Mouse (Mus musculus): ENCODE results near the gene Gas7. TPM values are rescaled to one million over a fixed set of nuclear protein-coding genes. Genes with fewer than 3 reads are reported as not detected.

Gas7 gene
- polyA plus RNA-seq, 1 experiment: 2.1 TPM

DNA sequence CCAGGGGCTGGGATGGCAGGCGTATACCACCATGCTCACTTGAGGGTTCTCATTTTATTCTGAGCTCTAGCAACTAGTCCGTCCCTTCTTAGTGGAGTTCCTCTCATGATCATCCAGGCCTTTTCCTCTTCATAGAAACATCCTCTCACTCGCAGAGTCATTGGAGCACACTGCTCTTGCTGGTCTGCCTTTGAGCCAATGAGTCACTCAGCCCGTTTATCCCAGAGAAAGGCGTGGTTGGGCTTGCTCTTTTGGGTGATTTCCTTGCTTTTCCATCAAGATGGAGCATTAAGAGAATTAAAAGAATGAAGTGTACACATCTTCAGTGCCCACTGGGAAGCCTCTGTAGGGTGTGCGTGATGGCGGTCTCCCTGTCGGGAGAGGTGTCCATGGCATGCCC is 206.2 kb downstream of the Gas7 start:
- TF ChIP-seq CTCF (IDR thresholded peaks at IDR 0.05; ENCODE audit: extremely low read depth, insufficient read length, insufficient replicate concordance, low read depth, low read length) (no peak), POLR2A (IDR thresholded peaks at IDR 0.05; ENCODE audit: low read depth, low read length) (no peak)
- H3K36me3 ChIP-seq (ENCODE audit: control insufficient read depth, insufficient read depth, low read length): no peaks in the 10 kb centered on the region
- H3K4me3 ChIP-seq (ENCODE audit: low read depth, low read length): no peak overlapping the region
- no peaks in the 10 kb centered on the region for H3K27me3 ChIP-seq (ENCODE audit: control insufficient read depth, insufficient read depth, low read length)
- H3K27ac ChIP-seq (ENCODE audit: insufficient read depth, low read depth, low read length): no peak overlapping the region
- 83% methylated on average over 8 of the region's 8 CpGs for WGBS
- no peaks in the 10 kb centered on the region for H3K4me1 ChIP-seq (ENCODE audit: control insufficient read depth, insufficient read depth, insufficient read length, low read length)

DNA sequence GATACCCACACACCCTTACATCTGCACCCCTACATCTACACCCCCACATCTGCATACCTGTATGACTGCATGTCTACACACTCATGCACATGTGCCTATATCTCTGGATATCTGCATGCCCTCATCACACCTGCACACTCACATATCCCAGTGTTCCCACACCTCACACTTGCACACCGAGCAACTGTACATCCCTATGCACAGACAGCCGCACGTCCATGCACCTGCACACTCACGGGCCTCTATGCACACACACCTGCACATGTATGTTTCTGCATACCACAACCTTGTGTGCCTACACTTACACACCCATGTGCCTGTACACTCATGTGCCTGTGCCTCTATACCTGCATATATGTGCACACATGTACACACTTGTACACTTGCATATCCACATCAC is 208.2 kb downstream of the Gas7 start:
- no peak for TF ChIP-seq POLR2A (IDR thresholded peaks at IDR 0.05; ENCODE audit: low read depth, low read length)
- TF ChIP-seq CTCF (IDR thresholded peaks at IDR 0.05; ENCODE audit: extremely low read depth, insufficient read length, insufficient replicate concordance, low read depth, low read length): no peak
- Histone ChIP-seq H3K4me1 (ENCODE audit: control insufficient read depth, insufficient read depth, insufficient read length, low read length) (0 out of 2 replicates have a peak, but pooled peaks cover 2% of the 10 kb centered on the region), H3K4me3 (ENCODE audit: low read depth, low read length) (no peak overlapping the region), H3K27ac (ENCODE audit: insufficient read depth, low read depth, low read length) (no peak overlapping the region), H3K27me3 (ENCODE audit: control insufficient read depth, insufficient read depth, low read length) (no peaks in the 10 kb centered on the region), H3K36me3 (ENCODE audit: control insufficient read depth, insufficient read depth, low read length) (no peaks in the 10 kb centered on the region)
- 91% methylated on average over 4 of the region's 4 CpGs for WGBS

DNA sequence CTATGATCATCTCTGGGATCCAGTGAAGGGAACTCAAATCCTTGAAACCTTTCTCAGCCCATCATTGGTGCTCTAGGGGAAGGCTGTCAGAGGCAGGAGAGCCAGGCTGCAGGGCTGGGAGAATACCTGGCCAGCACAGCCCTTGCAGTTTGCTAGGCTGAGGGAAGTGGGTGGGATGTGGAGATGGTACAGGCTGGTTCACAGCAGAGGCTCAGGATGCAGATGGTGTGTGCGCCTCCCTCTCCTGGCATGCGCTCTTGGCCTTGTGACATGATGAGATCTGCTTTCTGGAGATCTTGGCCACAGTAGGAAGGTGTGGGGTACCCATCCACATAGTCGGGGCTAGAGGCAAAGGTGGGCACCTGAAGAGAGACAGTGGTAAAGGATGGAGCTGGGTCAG is 209.0 kb downstream of the Gas7 start:
- H3K27ac ChIP-seq (ENCODE audit: insufficient read depth, low read depth, low read length): no peak overlapping the region
- TF ChIP-seq POLR2A (IDR thresholded peaks at IDR 0.05; ENCODE audit: low read depth, low read length) (no peak), CTCF (IDR thresholded peaks at IDR 0.05; ENCODE audit: extremely low read depth, insufficient read length, insufficient replicate concordance, low read depth, low read length) (no peak)
- no peak overlapping the region for H3K4me3 ChIP-seq (ENCODE audit: low read depth, low read length)
- no peaks in the 10 kb centered on the region for H3K27me3 ChIP-seq (ENCODE audit: control insufficient read depth, insufficient read depth, low read length)
- 0 out of 2 replicates have a peak, but pooled peaks cover 2% of the 10 kb centered on the region for H3K4me1 ChIP-seq (ENCODE audit: control insufficient read depth, insufficient read depth, insufficient read length, low read length)
- WGBS: 88% methylated on average over 3 of the region's 3 CpGs
- H3K36me3 ChIP-seq (ENCODE audit: control insufficient read depth, insufficient read depth, low read length): no peaks in the 10 kb centered on the region

GRCm38 (mm10) chr11:67664918-67665317 is 209.7 kb downstream of the Gas7 start:
- no peak for TF ChIP-seq CTCF (IDR thresholded peaks at IDR 0.05; ENCODE audit: extremely low read depth, insufficient read length, insufficient replicate concordance, low read depth, low read length)
- no peak for TF ChIP-seq POLR2A (IDR thresholded peaks at IDR 0.05; ENCODE audit: low read depth, low read length)
- Histone ChIP-seq H3K36me3 (ENCODE audit: control insufficient read depth, insufficient read depth, low read length) (no peaks in the 10 kb centered on the region), H3K27me3 (ENCODE audit: control insufficient read depth, insufficient read depth, low read length) (no peaks in the 10 kb centered on the region), H3K27ac (ENCODE audit: insufficient read depth, low read depth, low read length) (no peak overlapping the region), H3K4me1 (ENCODE audit: control insufficient read depth, insufficient read depth, insufficient read length, low read length) (0 out of 2 replicates have a peak, but pooled peaks cover 2% of the 10 kb centered on the region), H3K4me3 (ENCODE audit: low read depth, low read length) (no peak overlapping the region)
- 84% methylated on average over 6 of the region's 6 CpGs for WGBS

DNA sequence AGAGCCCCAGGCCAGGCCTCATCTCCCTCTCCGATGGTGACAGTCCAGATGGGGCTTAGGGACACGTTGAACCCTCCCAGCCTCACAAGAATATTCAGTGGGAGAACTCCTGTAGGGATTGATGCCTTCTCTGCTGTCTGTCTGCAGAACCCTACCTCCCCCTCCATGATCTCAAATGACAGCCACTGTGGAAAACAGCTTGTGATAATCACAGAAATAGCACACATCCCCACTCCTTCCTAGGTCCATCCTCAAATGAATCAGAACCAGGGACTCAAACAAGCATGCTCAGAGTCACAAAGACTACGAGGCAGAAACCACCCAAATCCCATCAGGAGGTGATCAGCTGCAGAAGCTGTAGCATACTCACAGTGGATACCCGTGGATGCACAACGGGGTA is 210.9 kb downstream of the Gas7 start:
- Histone ChIP-seq H3K27me3 (ENCODE audit: control insufficient read depth, insufficient read depth, low read length) (no peaks in the 10 kb centered on the region), H3K36me3 (ENCODE audit: control insufficient read depth, insufficient read depth, low read length) (no peaks in the 10 kb centered on the region), H3K4me1 (ENCODE audit: control insufficient read depth, insufficient read depth, insufficient read length, low read length) (0 out of 2 replicates have a peak, but pooled peaks cover 2% of the 10 kb centered on the region), H3K4me3 (ENCODE audit: low read depth, low read length) (no peak overlapping the region), H3K27ac (ENCODE audit: insufficient read depth, low read depth, low read length) (no peak overlapping the region)
- TF ChIP-seq POLR2A (IDR thresholded peaks at IDR 0.05; ENCODE audit: low read depth, low read length) (no peak), CTCF (IDR thresholded peaks at IDR 0.05; ENCODE audit: extremely low read depth, insufficient read length, insufficient replicate concordance, low read depth, low read length) (no peak)
- whole genome bisulfite sequencing: 79% methylated on average over 5 of the region's 5 CpGs

DNA sequence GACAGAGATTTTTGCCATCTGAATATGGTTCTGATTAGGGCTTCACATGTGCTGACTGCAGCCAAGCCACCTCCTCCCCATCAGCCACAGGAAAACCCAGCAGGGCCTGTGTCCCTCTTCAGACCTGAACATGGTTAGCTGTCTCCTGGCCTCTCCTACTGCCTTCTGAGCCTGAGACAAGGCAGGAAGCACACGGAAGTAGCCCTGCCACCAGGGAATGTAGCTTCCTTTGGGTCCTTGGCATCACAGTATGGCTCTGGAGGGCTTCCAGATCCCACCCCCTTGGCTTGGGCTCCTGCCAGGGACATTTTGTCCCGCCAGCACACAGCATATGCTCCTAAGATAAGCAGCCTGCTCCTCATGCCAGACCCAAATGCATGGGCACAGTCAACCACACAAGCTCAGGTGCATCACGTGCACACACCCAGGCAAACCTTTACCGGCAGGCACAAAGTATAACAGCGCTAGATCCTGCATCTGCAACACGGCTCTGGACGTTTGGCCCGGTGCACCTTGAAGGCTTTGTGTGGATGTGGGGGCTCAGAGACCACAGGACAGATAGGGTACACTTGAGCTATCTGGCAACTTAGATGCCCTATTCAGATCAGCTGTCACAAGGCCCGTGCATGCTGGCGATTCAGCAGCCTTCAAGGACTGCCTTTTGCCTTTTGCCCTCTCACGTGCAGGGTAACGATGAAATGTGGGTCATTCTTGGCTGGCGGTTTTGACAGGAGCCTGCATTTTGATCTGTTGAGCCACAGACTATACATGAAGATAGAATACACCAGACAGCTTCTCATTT is 212.5 kb downstream of the Gas7 start:
- Histone ChIP-seq H3K4me1 (ENCODE audit: control insufficient read depth, insufficient read depth, insufficient read length, low read length) (0 out of 2 replicates have a peak, but pooled peaks cover 2% of the 10 kb centered on the region), H3K27ac (ENCODE audit: insufficient read depth, low read depth, low read length) (no peak overlapping the region), H3K27me3 (ENCODE audit: control insufficient read depth, insufficient read depth, low read length) (no peaks in the 10 kb centered on the region), H3K36me3 (ENCODE audit: control insufficient read depth, insufficient read depth, low read length) (no peaks in the 10 kb centered on the region), H3K4me3 (ENCODE audit: low read depth, low read length) (no peak overlapping the region)
- TF ChIP-seq POLR2A (IDR thresholded peaks at IDR 0.05; ENCODE audit: low read depth, low read length): no peak
- TF ChIP-seq CTCF (IDR thresholded peaks at IDR 0.05; ENCODE audit: extremely low read depth, insufficient read length, insufficient replicate concordance, low read depth, low read length): no peak
- 50% methylated on average over 13 of the region's 13 CpGs for WGBS

GRCm38 (mm10) chr11:67668460-67669007 is 213.3 kb downstream of the Gas7 start:
- WGBS: 70% methylated on average over 3 of the region's 3 CpGs
- TF ChIP-seq CTCF (IDR thresholded peaks at IDR 0.05; ENCODE audit: extremely low read depth, insufficient read length, insufficient replicate concordance, low read depth, low read length): no peak
- no peak for TF ChIP-seq POLR2A (IDR thresholded peaks at IDR 0.05; ENCODE audit: low read depth, low read length)
- Histone ChIP-seq H3K4me3 (ENCODE audit: low read depth, low read length) (no peak overlapping the region), H3K27me3 (ENCODE audit: control insufficient read depth, insufficient read depth, low read length) (no peaks in the 10 kb centered on the region), H3K4me1 (ENCODE audit: control insufficient read depth, insufficient read depth, insufficient read length, low read length) (0 out of 2 replicates have a peak, but pooled peaks cover 2% of the 10 kb centered on the region), H3K27ac (ENCODE audit: insufficient read depth, low read depth, low read length) (no peak overlapping the region), H3K36me3 (ENCODE audit: control insufficient read depth, insufficient read depth, low read length) (no peaks in the 10 kb centered on the region)
